Mouse (Mus musculus) layer of hippocampus, postnatal 14 days (tissue): Measurements from ENCODE around the gene Yod1. TPM values are rescaled to one million over a fixed set of nuclear protein-coding genes. Genes with fewer than 3 reads are reported as not detected.

Experiments
- DNase-seq, 2 experiments: peaks; one replicate each; pipeline ENCODE4 v3.0.0; 2021 to 2022; ENCODE audit warnings: low spot score in 2 of 2, mixed read lengths in 1 of 2
- long read RNA-seq, 2 experiments: library from polyadenylated mRNA; stranded (forward); transcript quantifications; one replicate each; pipeline ENCODE4 v2.0.0; 2021
- total RNA-seq, 2 experiments: library from RNA; stranded (reverse); gene quantifications; 2 replicates each; pipeline ENCODE4 v1.2.3; 2021

Gene Yod1
- total RNA-seq, result 10 to 100 TPM; 11.7 to 13.9 TPM
- long read RNA-seq, experiment 1, full-length matches to known transcripts, result 2 of 2 reads
- long read RNA-seq, experiment 1, partial matches to known transcripts, result 0 of 2 reads
- long read RNA-seq, experiment 1, other reads (novel, unspliced or antisense), result 0 of 2 reads
- long read RNA-seq, experiment 2, full-length matches to known transcripts, result 3 of 3 reads
- long read RNA-seq, experiment 2, partial matches to known transcripts, result 0 of 3 reads
- long read RNA-seq, experiment 2, other reads (novel, unspliced or antisense), result 0 of 3 reads

DNA sequence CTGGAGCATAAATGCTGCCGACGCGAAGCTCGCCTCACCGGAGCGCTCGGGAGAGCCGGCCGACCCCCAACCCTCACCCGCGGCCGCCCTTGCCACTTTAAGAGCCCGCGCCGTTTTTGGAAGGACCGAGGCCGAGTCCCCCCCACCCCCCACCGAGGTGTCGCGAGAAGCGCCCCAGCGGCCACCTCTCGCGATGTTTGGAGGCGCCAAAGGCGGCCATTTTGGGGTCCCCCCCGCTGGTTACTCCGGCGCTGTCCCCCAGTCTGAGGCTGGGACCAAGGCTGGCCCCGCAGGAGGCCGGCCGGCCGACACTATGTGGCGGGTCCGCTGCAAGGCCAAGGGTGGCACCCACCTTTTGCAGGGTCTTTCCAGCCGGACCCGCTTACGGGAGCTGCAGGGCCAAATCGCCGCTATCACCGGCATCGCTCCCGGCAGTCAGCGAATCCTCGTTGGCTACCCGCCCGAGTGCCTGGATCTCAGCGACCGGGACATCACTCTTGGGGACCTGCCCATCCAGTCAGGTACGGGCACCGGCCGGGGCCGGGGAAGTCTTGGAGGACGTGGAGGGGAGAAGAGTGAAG lies at the start of gene Yod1:
Gene Yod1, plus strand, starts transcription at position 37 of the 581 bp plus-strand sequence.
- peak; percentile 90 to 91 for DNase-seq

GRCm38 (mm10) chr1:130678551-130678950 lies 38.6 kb upstream of the Yod1 start:
- no peak for DNase-seq

DNA sequence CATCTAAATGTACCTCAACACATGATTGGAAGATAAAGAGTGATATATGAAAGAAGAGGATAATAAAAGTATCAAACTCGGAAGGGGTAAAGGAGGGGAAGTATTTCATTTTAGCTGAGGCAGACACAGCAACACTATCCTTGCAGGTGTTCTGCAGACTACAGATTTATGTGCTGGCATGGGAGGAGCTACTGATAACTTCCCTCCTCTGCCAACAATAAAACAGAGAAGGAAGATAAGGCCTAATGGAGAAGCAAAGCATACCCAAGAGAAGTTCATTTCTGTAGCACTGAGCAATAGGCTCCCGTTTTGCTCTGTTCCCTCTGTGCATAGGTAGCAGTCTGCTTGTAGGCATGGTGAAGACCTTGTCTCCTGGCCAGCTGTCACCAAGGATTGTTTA lies 36.1 kb upstream of the Yod1 start:
- no peak for DNase-seq

DNA sequence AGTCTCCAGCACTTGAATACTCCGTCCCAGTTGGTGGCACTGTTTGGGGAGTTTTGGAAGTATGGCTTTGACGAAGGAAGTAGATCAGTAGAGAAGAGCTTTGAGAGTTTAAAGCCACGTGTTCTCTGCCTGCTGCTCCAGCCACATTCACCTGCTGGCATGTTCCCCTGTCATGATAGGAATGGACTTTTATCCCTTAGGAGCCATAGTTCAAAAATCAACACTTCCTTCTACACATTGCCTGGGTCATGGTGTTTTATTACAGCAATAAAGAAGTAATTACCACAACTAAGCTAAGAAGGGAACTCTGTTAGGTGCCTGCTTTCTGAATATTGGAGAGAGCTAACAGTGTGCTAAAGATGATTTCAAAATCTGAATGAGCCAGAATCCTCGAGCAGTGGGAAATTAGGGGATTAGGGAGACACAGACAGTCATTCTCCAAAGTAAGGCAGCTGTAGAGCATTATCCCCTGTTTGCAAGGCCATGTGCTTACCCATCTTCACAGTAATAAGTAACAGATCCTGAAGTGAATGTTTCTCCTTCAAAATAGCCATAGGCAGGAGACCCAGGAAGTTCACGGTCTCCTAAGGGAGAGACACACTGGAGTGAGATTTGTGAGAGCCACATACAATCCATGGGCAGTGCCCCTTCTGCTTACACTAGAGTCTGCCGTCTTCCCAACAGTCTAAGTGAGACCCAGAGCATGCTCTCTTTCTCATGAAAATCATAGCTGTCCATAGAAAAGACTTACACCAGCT lies 35.3 kb upstream of the Yod1 start:
- no peak for DNase-seq

GRCm38 (mm10) chr1:130683905-130684304 lies 33.2 kb upstream of the Yod1 start:
- DNase-seq, result no peak

- DNase-seq, result no peak
Measured at GRCm38 (mm10) chr1:130698601-130699000, 18.5 kb upstream of the Yod1 start.

DNA sequence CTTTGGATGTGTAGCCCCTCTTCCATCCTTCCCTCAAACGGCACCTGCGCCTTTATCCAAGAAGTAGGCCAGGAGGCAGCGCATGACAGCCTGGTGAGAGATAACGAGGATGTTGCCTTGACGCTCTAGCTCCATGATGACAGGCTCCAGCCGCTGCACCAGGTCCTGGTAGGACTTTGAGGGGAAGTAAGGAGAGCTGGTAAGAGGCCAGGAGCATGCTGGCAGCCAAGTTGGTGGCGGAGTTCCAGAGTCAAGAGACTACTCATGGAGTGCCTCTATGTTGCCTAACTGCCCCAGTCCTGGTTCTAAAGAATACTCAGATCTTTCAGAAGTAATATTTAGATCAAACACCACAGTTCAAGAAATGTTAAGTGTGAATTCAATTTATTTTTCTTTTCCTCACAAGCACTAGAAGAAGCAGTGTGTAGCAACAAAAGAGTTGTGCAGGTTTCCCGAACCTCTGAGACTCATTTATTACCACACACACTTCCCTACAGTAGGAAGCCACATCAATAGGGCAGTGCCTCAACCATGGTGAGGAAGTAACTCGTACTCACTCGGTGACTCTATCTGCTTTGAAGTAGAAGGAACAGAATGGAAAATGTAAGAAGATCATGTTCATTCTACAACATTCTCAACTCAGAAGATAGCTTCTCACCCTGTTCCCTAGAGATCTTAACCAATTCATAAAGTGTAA lies 17.0 kb upstream of the Yod1 start:
- DNase-seq, result peak; percentile 39 to 52

- DNase-seq, result no peak
Measured at GRCm38 (mm10) chr1:130701976-130702375, 15.2 kb upstream of the Yod1 start.

DNA sequence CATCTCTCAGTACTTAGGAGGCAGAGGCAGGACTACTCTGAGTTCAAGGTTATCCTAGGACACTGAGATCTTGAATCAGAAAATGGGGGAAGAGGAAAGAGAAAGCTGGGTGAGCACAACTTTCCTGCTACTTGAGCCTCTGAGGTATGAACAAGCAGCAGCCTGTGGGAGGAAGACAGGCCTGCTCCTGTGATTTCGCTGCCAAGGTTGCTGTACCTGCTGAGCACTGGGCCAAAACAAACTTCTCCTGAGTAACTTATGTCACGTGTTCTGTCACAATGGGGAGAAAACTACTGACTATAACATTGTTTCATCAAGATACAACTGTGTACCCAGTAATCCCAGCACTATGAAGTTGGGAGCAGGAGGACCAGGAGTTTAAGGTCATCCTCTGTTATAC lies 13.5 kb upstream of the Yod1 start:
- no peak for DNase-seq

DNA sequence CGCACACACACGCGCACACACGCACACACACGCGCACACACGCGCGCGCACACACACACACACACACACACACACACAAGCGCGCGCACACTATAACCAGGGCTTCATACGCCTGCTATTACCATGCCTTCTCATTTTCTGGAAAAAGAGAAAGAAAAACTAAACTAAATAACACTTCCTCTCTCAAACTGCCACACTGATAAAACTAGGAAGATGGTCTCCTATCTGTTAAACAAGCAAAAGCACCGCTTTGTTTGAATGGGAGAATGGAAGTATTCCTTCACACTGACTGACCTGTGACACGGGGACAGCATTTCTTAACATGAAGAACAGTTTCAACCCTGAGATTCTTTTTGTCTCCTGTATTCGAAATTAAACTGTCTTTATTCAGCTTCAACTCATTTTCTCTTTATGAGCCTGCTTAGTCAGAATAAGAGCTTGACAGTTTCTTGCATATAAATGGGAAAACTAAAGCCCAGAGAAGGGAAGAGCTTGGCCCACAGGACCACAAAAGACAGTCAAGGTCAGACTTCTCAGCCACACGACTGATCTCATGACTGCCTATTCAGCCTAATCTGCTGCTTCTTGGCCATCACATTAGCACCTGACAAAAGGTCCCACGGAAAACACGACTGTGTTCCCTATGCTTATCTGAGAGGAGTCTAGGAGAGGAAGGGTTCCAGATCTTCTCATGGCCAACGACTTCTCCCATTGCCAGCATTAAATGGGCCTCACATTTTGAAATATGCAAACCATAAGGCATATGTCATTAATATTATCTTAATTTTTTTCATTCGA lies 6.6 kb upstream of the Yod1 start:
- DNase-seq, result no peak

DNA sequence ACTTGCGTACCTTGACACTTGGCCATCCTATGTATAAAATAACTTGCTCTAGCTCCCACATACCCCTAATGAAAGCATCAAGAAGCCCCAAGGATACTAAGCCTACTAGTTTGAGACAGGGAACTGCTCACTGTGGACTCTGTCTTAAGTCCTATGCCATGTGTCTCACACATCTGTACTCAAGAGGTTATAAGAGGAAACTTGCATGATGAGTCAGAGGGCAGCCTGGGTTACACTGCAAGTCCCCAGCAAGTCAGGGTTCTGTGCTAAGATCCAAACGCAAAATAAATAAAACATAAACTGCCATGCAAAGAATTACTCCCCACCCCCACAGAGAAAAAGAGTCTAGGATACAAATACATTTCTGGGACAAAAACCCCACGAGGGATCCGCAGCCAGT lies 3.1 kb upstream of the Yod1 start:
- DNase-seq, result no peak

DNA sequence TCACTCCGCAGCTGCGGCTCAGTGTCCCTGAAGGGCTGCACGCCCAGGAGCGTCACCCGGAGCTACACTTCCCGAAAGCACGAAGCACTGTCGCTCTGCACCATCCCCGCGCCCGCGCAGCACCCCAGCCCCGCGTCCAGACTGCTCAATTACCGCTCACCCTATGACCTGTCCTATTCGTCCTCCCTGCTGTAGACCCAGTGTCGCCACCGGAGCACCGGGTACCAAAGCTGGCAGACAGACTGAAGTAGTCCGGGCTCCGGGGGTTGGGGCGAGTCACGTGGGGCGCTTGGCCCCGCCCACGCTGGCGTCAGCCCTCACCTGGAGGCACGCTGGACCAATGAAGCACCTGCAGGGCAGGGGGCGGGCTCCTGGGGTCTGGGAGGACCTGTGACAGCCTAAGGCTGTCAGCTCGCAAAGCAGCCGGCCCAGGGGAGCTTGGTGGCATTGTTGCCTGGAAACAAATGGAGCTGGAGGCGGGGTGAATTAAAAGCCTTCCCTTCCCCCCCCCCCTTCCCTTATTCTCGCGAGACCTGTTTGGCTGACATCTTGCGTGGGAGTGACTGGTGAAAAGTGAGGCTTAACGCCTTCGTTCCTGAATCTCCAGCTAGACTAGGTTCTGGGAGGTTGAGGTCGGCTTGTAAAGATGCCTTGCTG lies 1.4 kb upstream of the Yod1 start, which contains the start of gene Gm29427:
Gene Gm29427, minus strand, starts transcription at position 239 of the 657 bp plus-strand sequence.
- DNase-seq, result peak; percentile 94 to 98

DNA sequence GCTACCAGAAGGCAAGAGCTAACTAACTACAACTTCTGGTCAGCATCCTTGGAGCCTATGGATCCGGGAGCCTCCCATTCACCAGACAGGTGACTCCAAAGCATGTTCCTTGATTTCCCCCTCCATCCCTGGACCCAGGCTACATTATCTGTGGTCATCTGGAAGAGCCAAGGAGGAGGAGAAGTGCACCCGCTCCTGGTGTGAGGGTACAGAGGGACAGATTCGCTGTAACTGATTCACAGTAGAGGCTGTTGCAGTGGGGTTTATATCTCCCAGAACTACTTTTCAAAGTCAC lies 962 bp upstream of the Yod1 start:
- DNase-seq, result no peak

DNA sequence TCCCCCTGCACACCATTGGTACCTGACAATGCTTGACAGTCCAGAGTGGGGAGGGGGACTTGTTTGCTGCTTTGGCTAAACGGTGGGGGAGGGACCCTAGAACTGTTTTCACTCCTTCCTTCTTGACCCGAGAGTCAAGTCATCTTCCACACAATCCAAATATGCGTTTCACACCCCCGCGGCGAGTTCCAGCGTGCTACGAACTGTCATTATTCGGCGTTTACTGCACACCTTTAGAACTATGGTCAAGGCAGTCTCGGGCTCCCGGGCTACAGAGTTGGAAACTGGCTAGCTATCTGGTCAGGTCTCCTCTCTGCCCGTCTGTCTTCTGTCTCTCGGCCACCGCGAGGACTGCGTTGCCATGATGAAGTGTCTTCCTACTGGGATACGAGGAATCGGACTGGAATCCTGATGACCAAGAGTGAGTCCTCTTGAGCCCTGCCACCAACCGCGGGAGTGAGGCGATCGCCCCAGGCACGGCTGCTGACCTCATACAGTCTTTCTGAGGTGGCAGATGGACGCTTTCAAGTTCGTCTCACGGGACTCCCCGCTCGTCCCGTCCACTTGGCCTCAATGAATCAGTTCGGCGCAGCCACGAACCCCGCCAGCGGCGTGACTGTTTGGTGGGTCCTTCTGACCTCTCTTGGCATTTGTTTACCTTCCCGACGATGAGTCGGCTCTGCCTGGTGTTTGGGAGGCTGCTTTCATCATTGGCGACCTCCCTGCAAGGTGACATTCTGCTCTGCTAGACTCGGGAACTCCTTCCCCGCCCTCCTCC lies 425 bp upstream of the Yod1 start:
- DNase-seq, result peak; percentile 44 to 47

- DNase-seq, result no peak
Measured at GRCm38 (mm10) chr1:130724206-130724605, 7.1 kb downstream of the Yod1 start.

DNA sequence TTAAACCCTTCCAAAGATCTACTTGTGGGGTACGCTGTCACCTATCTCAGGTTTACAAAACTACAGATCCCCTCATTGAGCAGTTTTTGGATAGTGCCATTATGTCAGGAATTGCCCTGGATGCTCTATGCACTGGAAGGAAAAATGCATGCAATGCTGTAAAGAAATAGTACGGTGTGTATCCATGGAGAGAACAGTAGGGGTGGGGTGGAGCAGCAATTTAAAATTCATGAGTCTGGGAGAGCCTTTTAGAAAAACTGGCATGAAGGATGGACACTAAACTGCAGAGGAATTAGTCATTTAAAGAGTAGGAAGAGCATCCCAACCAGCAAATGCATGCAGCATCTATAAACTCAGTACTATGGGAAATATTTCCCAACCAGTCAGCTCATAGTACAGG lies 9.3 kb downstream of the Yod1 start:
- no peak for DNase-seq

DNA sequence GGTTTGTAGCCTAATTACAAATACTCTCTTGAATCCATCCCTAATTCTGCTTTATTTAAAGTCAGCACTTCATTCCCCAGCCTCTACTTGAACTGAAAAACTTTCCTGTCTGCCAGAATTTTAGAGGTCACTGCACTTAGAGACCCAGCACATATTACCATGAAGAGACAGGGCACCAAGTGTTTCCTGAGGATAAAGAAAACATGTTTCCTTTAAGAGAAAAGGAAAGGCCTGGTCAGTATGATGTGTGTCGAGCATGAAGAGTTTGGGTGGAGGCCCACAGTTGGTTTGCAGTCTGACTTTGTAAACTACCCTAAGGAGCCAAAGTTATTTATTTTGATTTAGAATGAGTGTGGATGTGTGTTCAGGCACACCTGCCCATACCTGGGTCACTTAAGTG lies 10.9 kb downstream of the Yod1 start:
- no peak for DNase-seq

GRCm38 (mm10) chr1:130728708-130729107 lies 11.6 kb downstream of the Yod1 start:
- peak in 1 of 2 experiments; percentile 40 for DNase-seq

- no peak for DNase-seq
Measured at GRCm38 (mm10) chr1:130729153-130729552, 12.0 kb downstream of the Yod1 start, which contains the start of gene Pfkfb2. Gene Pfkfb2, minus strand, starts transcription at chr1:130729253.
